Comparison of ENCODE assay signal across 35 mouse cellular contexts in the genomic region with DNA sequence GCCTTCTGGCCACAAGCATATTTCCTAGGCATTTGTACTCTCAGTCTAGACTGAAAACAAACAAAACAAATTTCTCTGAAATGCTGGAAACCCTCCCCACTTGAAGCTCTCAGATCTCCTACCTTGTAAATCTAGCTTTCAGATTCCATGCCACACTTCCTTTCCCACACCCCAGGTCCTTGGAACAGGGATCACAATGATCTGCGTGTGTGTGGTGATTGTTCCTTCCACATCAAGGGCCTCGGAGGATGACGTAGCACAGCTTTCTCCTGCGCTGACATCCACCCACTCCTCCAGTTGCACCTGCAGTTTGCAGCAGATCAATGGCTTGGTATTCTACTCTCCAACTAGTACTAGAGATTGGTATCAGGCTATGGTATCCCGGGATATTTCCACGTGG.
"Had no signal": no experiment of that assay in that cellular context is flagged by ENCODE, and none has a peak within 500 bp of the region (broad histone marks: within the 10 kb centered on the region; RNA-seq: fewer than 3 reads in every experiment).

No protein-coding gene starts in this region.

- ATAC-seq: hindbrain, embryonic 16.5 days; hindbrain, postnatal 0 days; inflammation-experienced regulatory T-cells, adult 6 months; intestine, embryonic 15.5 days; intestine, embryonic 16.5 days; intestine, postnatal 0 days had no signal

- H3K27me3 ChIP-seq: heart, embryonic 12.5 days; heart, embryonic 13.5 days; heart, embryonic 15.5 days; hindbrain, embryonic 12.5 days; hindbrain, embryonic 13.5 days; hindbrain, embryonic 15.5 days; intestine, embryonic 15.5 days; kidney, embryonic 15.5 days had no signal

- H3K4me1 ChIP-seq: hindbrain, embryonic 12.5 days; hindbrain, embryonic 13.5 days; hindbrain, embryonic 15.5 days had no signal

- H3K36me3 ChIP-seq: heart, embryonic 10.5 days; heart, embryonic 12.5 days; heart, embryonic 13.5 days; heart, embryonic 15.5 days; hindbrain, embryonic 10.5 days; hindbrain, embryonic 12.5 days; hindbrain, embryonic 13.5 days; hindbrain, embryonic 15.5 days; intestine, embryonic 15.5 days; kidney, embryonic 15.5 days had no signal

- H3K4me2 ChIP-seq: heart, embryonic 11.5 days; heart, embryonic 12.5 days; heart, embryonic 13.5 days; heart, embryonic 15.5 days; hindbrain, embryonic 12.5 days; hindbrain, embryonic 13.5 days; hindbrain, embryonic 14.5 days; hindbrain, embryonic 15.5 days; intestine, embryonic 15.5 days; kidney, embryonic 15.5 days had no signal

- H3K9ac ChIP-seq: heart, embryonic 12.5 days; heart, embryonic 13.5 days; heart, embryonic 15.5 days; hindbrain, embryonic 12.5 days; hindbrain, embryonic 13.5 days; hindbrain, embryonic 14.5 days; hindbrain, embryonic 15.5 days; intestine, embryonic 15.5 days; kidney, embryonic 15.5 days had no signal

- DNase-seq: heart, postnatal 10 days; heart, postnatal 14 days; heart, postnatal 36 days; heart, postnatal 4 days; kidney, adult 11 months; kidney, adult 18-20 months; kidney, adult 2 months; kidney, adult 8-10 months; kidney, adult 9 months; kidney, postnatal 10 days; kidney, postnatal 14 days; kidney, postnatal 25 days; kidney, postnatal 36 days; kidney, postnatal 4 days; layer of hippocampus, adult 9-11 months; layer of hippocampus, postnatal 36 days had no signal

- H3K4me3 ChIP-seq: heart, embryonic 10.5 days; heart, embryonic 12.5 days; heart, embryonic 13.5 days; heart, embryonic 15.5 days; hindbrain, embryonic 10.5 days; hindbrain, embryonic 12.5 days; hindbrain, embryonic 13.5 days; hindbrain, embryonic 15.5 days; intestine, embryonic 15.5 days; kidney, embryonic 15.5 days; layer of hippocampus, adult 2 months had no signal

- H3K27ac ChIP-seq: heart, embryonic 10.5 days; heart, embryonic 13.5 days; heart, embryonic 15.5 days; hindbrain, embryonic 10.5 days; hindbrain, embryonic 12.5 days; hindbrain, embryonic 13.5 days; hindbrain, embryonic 14.5 days; hindbrain, embryonic 15.5 days; hindbrain, postnatal 0 days; intestine, embryonic 15.5 days; kidney, embryonic 15.5 days; kidney, postnatal 0 days; layer of hippocampus, adult 2 months had no signal

- H3K9me3 ChIP-seq: heart, embryonic 10.5 days; heart, embryonic 12.5 days; heart, embryonic 13.5 days; heart, embryonic 15.5 days; hindbrain, embryonic 10.5 days; hindbrain, embryonic 12.5 days; hindbrain, embryonic 13.5 days; hindbrain, embryonic 15.5 days; intestine, embryonic 15.5 days; kidney, embryonic 15.5 days had no signal
